Mouse (Mus musculus): Measurements from ENCODE around the gene Sardh. TPM values are rescaled to one million over a fixed set of nuclear protein-coding genes. Genes with fewer than 3 reads are reported as not detected.

The Sardh gene
- polyA plus RNA-seq, 1 experiment from 2014 or later: 8.9 TPM

DNA sequence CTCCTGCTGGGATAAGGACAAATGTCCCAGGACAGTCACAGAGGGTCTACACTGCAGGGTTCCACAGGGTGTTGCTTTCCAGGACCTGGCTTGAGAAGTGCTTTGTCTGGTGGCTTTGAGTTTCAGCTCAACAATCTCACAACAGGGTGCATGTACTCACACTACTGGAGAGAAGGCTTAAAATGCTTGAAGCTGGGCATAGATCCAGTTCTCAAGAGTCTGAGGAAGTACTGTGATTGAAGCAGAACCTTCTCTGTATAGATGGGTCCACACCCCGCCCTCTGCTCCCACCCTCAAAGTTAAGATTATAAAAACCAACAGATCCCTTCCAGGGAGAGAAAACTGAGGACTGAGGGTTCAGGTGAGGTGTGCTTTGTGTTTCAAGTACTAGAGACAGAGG lies 47.6 kb downstream of the Sardh start:
- Histone ChIP-seq H3K4me2 (replicated peaks) (no peak overlapping the region), H3K36me3 (no peaks in the 10 kb centered on the region), H3K4me3 (no peak overlapping the region), H3K27me3 (no peaks in the 10 kb centered on the region), H3K9ac (no peak overlapping the region), H3K9me3 (no peaks in the 10 kb centered on the region), H3K27ac (no peak overlapping the region), H3K4me1 (no peaks in the 10 kb centered on the region)
- ATAC-seq (ENCODE audit: insufficient number of reproducible peaks, insufficient read depth, low FRiP score, low TSS enrichment): no peak
- WGBS: 69% methylated on average over 1 of the region's 1 CpGs

DNA sequence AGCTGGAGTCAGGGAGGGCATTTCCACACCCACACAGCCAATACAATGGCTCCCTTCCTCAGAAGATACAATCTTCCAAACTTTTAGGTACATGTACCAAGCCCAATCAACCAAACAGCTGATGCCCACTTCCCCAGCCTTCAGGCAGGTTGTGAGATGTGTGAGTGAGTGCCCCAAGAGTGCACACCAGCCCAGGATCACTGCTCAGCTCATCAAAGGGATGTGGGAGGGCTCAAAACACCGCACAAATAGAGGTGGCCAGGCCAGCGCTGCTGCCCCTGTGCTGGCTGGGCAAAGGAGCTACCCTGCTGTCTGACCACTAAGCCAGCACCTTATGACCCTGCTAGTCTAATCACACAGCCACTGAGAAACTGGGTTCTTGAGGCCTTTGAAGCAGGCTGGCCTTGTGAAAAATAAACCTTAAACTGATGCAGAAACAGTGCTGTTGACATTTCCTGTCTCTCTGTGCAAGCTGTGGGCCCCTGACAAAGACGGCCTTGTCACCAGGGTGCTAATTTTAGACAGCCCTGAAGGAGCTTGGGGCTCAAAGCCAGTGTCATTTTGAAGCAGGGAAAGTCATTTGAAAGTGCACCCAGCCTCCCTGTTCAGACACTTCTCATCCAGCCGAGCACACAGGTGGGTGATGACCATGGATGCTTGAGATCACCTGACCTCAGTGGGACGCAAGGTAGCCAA lies 49.4 kb downstream of the Sardh start:
- Histone ChIP-seq H3K27ac (no peak overlapping the region), H3K27me3 (no peaks in the 10 kb centered on the region), H3K4me1 (no peaks in the 10 kb centered on the region), H3K4me3 (no peak overlapping the region), H3K9ac (no peak overlapping the region), H3K36me3 (no peaks in the 10 kb centered on the region), H3K4me2 (replicated peaks) (no peak overlapping the region), H3K9me3 (no peaks in the 10 kb centered on the region)
- no peak for ATAC-seq (ENCODE audit: insufficient number of reproducible peaks, insufficient read depth, low FRiP score, low TSS enrichment)
- WGBS: 41% methylated on average over 5 of the region's 5 CpGs

DNA sequence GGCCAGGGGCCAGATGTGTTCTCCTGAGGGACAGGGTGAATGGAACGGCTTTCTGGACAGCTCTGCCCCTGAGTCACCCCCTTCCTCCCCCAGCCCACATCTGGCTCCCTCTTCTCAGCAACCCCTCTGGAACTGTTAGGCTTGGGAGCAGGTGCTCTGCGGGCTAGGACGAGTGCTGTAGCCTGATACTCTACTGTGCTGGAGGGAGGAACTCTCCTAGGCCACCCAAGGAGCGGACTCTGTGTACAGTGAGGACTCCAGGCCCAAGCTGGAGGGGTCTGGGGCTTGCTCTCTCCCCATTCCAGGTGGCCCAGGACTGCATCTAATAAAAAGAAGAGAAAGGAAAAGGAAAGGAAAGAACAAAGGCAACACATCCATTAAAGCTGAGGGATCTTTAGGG lies 58.1 kb downstream of the Sardh start:
- Histone ChIP-seq H3K9me3 (no peaks in the 10 kb centered on the region), H3K4me1 (no peaks in the 10 kb centered on the region), H3K4me2 (replicated peaks) (no peak overlapping the region), H3K27me3 (no peaks in the 10 kb centered on the region), H3K4me3 (no peak overlapping the region), H3K27ac (no peak overlapping the region), H3K36me3 (no peaks in the 10 kb centered on the region), H3K9ac (no peak overlapping the region)
- peak; percentile 68; the same call in 1 of the 2 replicates for ATAC-seq (ENCODE audit: insufficient number of reproducible peaks, insufficient read depth, low FRiP score, low TSS enrichment)
- WGBS: 30% methylated on average over 4 of the region's 4 CpGs

DNA sequence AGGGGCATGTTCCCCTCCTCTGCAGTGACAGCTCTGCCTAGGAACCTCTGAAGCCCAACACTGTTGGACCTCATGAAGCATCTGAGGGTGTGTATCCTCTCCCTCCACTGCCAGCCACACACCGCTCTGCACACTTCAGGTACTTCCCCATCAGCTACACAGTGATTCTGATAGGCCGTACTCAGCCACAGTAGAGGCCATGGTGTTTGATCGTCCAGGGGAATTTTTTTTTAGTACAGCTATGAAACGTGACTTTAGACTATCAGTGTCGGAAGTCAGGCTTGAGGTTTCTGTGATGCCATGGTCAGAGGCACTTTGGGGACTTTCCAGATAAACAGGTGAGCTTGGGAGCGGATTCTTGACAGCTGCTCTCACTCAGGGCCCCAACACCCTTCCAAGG lies 60.6 kb downstream of the Sardh start:
- no peaks in the 10 kb centered on the region for H3K27me3 ChIP-seq
- 82% methylated on average over 6 of the region's 6 CpGs for WGBS
- no peak overlapping the region for H3K27ac ChIP-seq
- no peak overlapping the region for H3K9ac ChIP-seq
- no peaks in the 10 kb centered on the region for H3K9me3 ChIP-seq
- H3K36me3 ChIP-seq: no peaks in the 10 kb centered on the region
- H3K4me2 ChIP-seq (replicated peaks): no peak overlapping the region
- H3K4me1 ChIP-seq: peaks cover 5% of the 10 kb centered on the region; the same call in 1 of the 2 replicates
- ATAC-seq (ENCODE audit: insufficient number of reproducible peaks, insufficient read depth, low FRiP score, low TSS enrichment): no peak
- no peak overlapping the region for H3K4me3 ChIP-seq

DNA sequence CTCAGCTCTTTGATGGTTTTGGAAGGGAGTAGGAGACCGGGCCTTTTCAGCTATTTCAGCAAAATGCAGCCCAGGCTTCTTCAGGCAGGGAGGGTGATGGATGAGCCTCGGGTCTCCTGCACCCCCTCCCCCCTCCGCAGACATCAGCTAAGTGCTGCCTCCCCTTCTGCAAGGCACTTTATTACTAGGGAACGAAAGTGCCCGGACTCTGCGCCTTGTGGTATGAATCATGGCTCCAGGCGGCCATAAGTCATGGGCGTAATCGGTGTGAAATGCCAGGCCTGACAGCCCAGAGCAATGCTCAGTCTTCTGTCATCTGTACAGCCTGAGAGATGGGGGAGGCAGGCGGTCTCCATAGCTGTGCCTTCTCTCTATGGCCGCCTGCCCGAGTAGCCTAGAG lies 64.4 kb downstream of the Sardh start:
- ATAC-seq (ENCODE audit: insufficient number of reproducible peaks, insufficient read depth, low FRiP score, low TSS enrichment): no peak
- Histone ChIP-seq H3K4me2 (replicated peaks) (no peak overlapping the region), H3K9me3 (no peaks in the 10 kb centered on the region), H3K36me3 (no peaks in the 10 kb centered on the region), H3K4me1 (peaks cover 5% of the 10 kb centered on the region; the same call in 1 of the 2 replicates), H3K9ac (no peak overlapping the region), H3K27ac (no peak overlapping the region), H3K4me3 (no peak overlapping the region), H3K27me3 (no peaks in the 10 kb centered on the region)
- WGBS: 80% methylated on average over 12 of the region's 12 CpGs

DNA sequence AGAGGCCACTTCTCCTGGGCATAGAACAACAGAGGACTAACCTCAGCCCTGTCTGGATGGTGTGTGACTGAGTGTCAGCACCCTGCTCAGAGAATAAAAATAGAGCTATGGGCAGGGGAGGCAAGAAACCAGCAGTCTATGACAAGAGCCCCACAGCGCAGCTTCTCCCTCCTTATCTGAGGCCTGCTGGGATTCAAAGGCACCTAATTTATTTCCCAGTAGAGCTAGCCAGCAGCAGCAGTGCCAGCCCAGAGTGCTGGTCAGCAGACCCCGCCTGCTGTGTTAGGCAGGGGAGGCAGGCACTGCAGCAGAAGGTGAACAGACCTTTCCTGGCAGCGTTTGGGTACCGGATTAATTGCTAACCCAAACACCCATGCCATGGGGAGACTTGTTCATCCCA lies 66.2 kb downstream of the Sardh start:
- H3K4me1 ChIP-seq: peaks cover 5% of the 10 kb centered on the region; the same call in 1 of the 2 replicates
- H3K4me2 ChIP-seq (replicated peaks): no peak overlapping the region
- H3K9me3 ChIP-seq: no peaks in the 10 kb centered on the region
- no peak for ATAC-seq (ENCODE audit: insufficient number of reproducible peaks, insufficient read depth, low FRiP score, low TSS enrichment)
- no peak overlapping the region for H3K27ac ChIP-seq
- 70% methylated on average over 4 of the region's 4 CpGs for WGBS
- H3K27me3 ChIP-seq: no peaks in the 10 kb centered on the region
- H3K4me3 ChIP-seq: no peak overlapping the region
- H3K9ac ChIP-seq: no peak overlapping the region
- no peaks in the 10 kb centered on the region for H3K36me3 ChIP-seq

DNA sequence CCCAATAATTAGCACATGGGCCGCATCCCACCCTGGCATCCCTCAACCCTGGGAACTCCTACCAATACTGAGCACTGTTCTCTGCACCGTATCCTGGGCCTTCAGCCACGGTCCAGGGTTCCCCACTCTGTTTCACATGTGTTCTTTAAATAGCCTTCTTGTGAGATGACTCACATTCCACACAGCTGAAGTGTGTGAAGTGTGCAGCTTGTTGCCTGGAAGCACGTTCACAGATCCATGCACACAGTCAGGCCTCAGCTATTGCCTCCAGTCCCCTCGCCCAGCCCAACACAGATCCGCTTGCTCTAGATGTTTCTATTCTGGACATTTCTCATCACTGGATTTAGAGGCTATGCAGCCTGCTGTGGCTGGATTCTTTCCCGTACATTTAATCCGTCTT lies 69.0 kb downstream of the Sardh start:
- Histone ChIP-seq H3K27me3 (no peaks in the 10 kb centered on the region), H3K9ac (no peak overlapping the region), H3K4me1 (peaks cover 5% of the 10 kb centered on the region; the same call in 1 of the 2 replicates), H3K4me2 (replicated peaks) (no peak overlapping the region), H3K4me3 (no peak overlapping the region), H3K36me3 (no peaks in the 10 kb centered on the region), H3K9me3 (no peaks in the 10 kb centered on the region), H3K27ac (no peak overlapping the region)
- 79% methylated on average over 8 of the region's 8 CpGs for WGBS
- no peak for ATAC-seq (ENCODE audit: insufficient number of reproducible peaks, insufficient read depth, low FRiP score, low TSS enrichment)

DNA sequence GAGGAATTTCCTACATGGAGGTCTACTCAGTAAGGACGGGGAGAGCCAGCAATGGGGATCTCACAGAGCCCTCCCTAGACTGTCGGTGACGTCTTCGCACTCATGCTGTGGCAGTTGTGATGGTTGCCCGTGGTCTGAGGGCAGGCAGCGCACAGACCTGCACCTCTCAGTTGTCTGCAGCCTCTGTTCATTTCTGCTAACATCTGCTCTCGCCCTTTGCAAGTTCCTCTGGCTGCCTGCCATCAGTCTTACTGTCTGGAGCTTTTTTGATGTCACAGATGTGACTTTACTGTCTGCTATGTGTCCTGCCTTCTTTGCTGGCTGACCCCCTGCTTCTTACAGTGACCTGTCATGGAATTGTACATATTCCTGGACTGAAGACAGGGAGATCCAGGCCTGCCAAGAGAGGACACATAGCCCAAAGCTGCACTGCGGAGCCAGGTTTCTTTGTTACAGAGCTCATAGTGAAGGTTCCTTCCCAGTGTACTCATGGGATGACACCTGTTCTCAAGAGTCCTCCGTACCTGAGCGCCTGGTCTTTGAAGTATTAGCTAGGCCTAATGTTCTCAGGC lies 72.4 kb downstream of the Sardh start:
- WGBS: 87% methylated on average over 10 of the region's 10 CpGs
- Histone ChIP-seq H3K9me3 (no peaks in the 10 kb centered on the region), H3K27me3 (no peaks in the 10 kb centered on the region), H3K9ac (no peak overlapping the region), H3K36me3 (no peaks in the 10 kb centered on the region), H3K4me3 (no peak overlapping the region), H3K4me2 (replicated peaks) (no peak overlapping the region), H3K27ac (no peak overlapping the region), H3K4me1 (no peaks in the 10 kb centered on the region)
- ATAC-seq (ENCODE audit: insufficient number of reproducible peaks, insufficient read depth, low FRiP score, low TSS enrichment): no peak

DNA sequence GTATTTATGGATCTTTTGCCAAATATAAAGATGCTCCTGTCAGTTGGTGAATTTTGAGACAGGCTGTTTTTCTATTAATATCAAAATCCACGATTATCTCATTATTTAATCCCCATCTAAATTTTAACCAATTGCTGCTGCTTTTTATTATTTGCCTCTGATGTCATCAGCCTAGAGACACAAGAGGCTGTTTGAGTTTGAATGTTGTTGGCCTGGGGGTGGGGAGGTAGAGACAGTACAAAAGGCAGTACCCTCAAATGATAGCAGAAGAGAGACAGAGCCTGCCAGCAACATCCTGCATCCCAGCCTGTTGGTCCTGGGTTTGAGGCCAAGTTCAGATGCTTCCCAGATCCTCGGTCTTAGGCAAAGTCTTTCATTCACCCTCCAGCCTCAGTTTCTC lies 73.9 kb downstream of the Sardh start:
- no peak overlapping the region for H3K9ac ChIP-seq
- H3K4me3 ChIP-seq: no peak overlapping the region
- H3K9me3 ChIP-seq: no peaks in the 10 kb centered on the region
- ATAC-seq (ENCODE audit: insufficient number of reproducible peaks, insufficient read depth, low FRiP score, low TSS enrichment): no peak
- H3K4me1 ChIP-seq: no peaks in the 10 kb centered on the region
- 78% methylated on average over 2 of the region's 2 CpGs for WGBS
- H3K27ac ChIP-seq: no peak overlapping the region
- H3K36me3 ChIP-seq: no peaks in the 10 kb centered on the region
- H3K27me3 ChIP-seq: no peaks in the 10 kb centered on the region
- H3K4me2 ChIP-seq (replicated peaks): no peak overlapping the region

DNA sequence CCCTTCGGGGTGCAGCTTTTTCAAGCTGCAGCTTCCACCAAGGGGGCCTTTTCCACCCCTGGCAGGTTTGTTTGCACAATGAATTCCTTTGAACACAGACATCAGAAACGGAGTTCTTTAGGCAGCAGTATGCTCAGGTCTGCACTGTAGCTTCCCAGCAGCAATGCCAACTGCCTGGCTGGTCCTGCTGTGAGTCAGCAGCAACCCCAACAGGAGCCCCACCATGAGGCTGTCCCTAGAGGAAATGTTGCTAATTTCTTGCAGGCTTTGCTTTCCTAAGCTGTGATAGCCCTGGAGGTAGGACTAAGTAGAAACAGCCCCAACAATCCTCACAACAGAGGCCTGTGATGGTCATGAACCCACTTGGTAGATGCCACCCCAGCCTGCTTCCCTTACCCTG lies 81.1 kb downstream of the Sardh start:
- WGBS: 10% methylated on average over 2 of the region's 2 CpGs
- no peak for ATAC-seq (ENCODE audit: insufficient number of reproducible peaks, insufficient read depth, low FRiP score, low TSS enrichment)
- Histone ChIP-seq H3K9me3 (no peaks in the 10 kb centered on the region), H3K27me3 (no peaks in the 10 kb centered on the region), H3K36me3 (no peaks in the 10 kb centered on the region), H3K4me1 (peaks cover 18% of the 10 kb centered on the region), H3K27ac (peak overlapping the region; percentile 12; the same call in 1 of the 2 replicates), H3K9ac (no peak overlapping the region), H3K4me2 (replicated peaks) (no peak overlapping the region), H3K4me3 (no peak overlapping the region)

DNA sequence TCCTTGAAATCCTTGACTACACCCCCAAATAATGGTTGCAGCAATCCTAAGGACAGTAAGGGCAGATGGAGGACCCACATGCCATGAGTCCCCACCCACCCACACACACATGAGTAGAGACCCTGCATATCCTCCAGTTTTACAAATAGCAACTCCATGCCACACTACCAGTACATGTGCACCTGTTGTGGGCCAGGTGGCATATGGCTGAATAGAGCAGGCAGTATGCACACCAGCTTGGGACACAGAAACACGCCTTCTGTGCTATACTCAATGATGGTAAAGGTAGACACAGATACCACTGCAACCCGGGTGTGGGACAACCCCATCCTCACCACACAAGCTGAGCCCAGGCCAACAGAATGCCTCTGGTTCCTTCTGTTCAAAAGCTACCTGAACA lies 82.1 kb downstream of the Sardh start:
- H3K27ac ChIP-seq: no peak overlapping the region
- H3K27me3 ChIP-seq: no peaks in the 10 kb centered on the region
- H3K4me1 ChIP-seq: peaks cover 18% of the 10 kb centered on the region
- no peak overlapping the region for H3K4me2 ChIP-seq (replicated peaks)
- H3K4me3 ChIP-seq: no peak overlapping the region
- H3K9me3 ChIP-seq: no peaks in the 10 kb centered on the region
- H3K36me3 ChIP-seq: no peaks in the 10 kb centered on the region
- no peak for ATAC-seq (ENCODE audit: insufficient number of reproducible peaks, insufficient read depth, low FRiP score, low TSS enrichment)
- WGBS: 81% methylated on average over 2 of the region's 2 CpGs
- no peak overlapping the region for H3K9ac ChIP-seq

DNA sequence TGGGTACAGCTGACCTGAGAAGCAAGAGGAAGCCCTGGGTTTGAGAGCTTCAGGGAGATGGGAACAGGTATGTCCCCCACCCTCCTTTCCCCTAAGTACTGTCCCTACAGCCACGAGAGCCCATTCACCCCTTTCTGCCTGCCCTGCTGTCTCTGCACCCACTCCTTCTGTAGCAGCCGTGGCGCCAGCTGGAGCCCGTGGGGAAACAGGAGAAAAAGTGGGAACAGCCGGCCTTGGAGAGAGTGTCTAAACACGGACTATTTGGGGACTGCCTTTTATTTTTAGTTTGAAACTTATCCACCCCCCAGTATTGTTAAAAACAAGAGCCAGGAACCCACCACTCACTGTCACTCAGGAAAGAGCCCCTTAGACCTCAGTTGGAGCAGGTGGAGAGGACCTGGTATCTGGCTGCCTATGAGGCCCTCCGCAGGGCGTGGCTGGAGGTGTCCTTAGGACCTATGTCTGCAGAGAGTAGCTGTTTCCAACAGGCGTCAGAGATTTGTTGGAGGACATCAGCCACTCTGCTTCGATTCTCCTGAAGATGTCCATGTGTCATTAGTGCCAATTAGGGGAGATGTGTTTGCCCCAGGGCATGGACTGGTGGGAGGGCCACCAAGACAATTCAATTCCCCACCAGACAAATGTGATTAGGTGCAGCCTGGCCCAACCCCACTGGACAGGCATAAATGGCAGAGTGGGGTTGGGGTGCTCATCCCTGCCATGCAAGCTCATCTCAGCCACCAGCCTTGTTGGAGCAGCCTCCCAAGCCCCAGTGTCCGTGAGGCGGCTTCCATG lies 83.1 kb downstream of the Sardh start, which contains the start of gene Dbh:
Gene Dbh, plus strand, starts transcription at position 438 of the 795 bp plus-strand sequence.
- H3K9ac ChIP-seq: no peak within 1 kb of the TSS
- H3K9me3 ChIP-seq: no peaks in the 10 kb centered on the region
- 83% methylated on average over 12 of the region's 12 CpGs for WGBS
- no peak within 1 kb of the TSS for H3K4me2 ChIP-seq (replicated peaks)
- H3K27me3 ChIP-seq: no peaks in the 10 kb centered on the region
- H3K4me1 ChIP-seq: peaks cover 18% of the 10 kb centered on the region
- no peak within 1 kb of the TSS for H3K4me3 ChIP-seq
- ATAC-seq (ENCODE audit: insufficient number of reproducible peaks, insufficient read depth, low FRiP score, low TSS enrichment): no peak
- no peak within 1 kb of the TSS for H3K27ac ChIP-seq
- no peaks in the 10 kb centered on the region for H3K36me3 ChIP-seq

Data from embryonic facial prominence, embryonic 12.5 days (tissue).